Mouse (Mus musculus): Measurements from ENCODE around the gene Pxn. TPM values are rescaled to one million over a fixed set of nuclear protein-coding genes. Genes with fewer than 3 reads are reported as not detected.

The Pxn gene
- polyA plus RNA-seq, 1 experiment from 2014 or later: 7.3 TPM

GRCm38 (mm10) chr5:115529742-115530446 is 23.4 kb downstream of the Pxn start:
- H3K4me1 ChIP-seq (ENCODE audit: control insufficient read depth, insufficient read depth, low read length): peaks cover 4% of the 10 kb centered on the region
- ATAC-seq (ENCODE audit: low FRiP score) (no peak), DNase-seq (ENCODE audit: low spot score, missing footprints) (no peak)
- H3K4me3 ChIP-seq (ENCODE audit: low read depth, low read length): no peak overlapping the region
- H3K4me2 ChIP-seq: no peak overlapping the region
- H3K27ac ChIP-seq (ENCODE audit: low read depth, low read length): no peak overlapping the region; the same call in 1 of the 2 replicates
- H3K9me3 ChIP-seq (ENCODE audit: control insufficient read depth, low read length): no peaks in the 10 kb centered on the region
- WGBS: 71% methylated on average over 7 of the region's 7 CpGs
- no peaks in the 10 kb centered on the region for H3K36me3 ChIP-seq (ENCODE audit: control insufficient read depth, insufficient read depth, low read length)
- H3K27me3 ChIP-seq (ENCODE audit: control insufficient read depth, insufficient read depth, low read length): no peaks in the 10 kb centered on the region
- H3K9ac ChIP-seq (ENCODE audit: low read length): no peak overlapping the region

GRCm38 (mm10) chr5:115530447-115530809 is 24.0 kb downstream of the Pxn start:
- Histone ChIP-seq H3K27me3 (ENCODE audit: control insufficient read depth, insufficient read depth, low read length) (no peaks in the 10 kb centered on the region), H3K4me1 (ENCODE audit: control insufficient read depth, insufficient read depth, low read length) (peaks cover 4% of the 10 kb centered on the region), H3K4me3 (ENCODE audit: low read depth, low read length) (no peak overlapping the region), H3K36me3 (ENCODE audit: control insufficient read depth, insufficient read depth, low read length) (no peaks in the 10 kb centered on the region), H3K27ac (ENCODE audit: low read depth, low read length) (no peak overlapping the region), H3K4me2 (no peak overlapping the region), H3K9me3 (ENCODE audit: control insufficient read depth, low read length) (no peaks in the 10 kb centered on the region), H3K9ac (ENCODE audit: low read length) (no peak overlapping the region)
- WGBS: 79% methylated on average over 8 of the region's 8 CpGs
- DNase-seq (ENCODE audit: low spot score, missing footprints) (no peak), ATAC-seq (ENCODE audit: low FRiP score) (no peak)

DNA sequence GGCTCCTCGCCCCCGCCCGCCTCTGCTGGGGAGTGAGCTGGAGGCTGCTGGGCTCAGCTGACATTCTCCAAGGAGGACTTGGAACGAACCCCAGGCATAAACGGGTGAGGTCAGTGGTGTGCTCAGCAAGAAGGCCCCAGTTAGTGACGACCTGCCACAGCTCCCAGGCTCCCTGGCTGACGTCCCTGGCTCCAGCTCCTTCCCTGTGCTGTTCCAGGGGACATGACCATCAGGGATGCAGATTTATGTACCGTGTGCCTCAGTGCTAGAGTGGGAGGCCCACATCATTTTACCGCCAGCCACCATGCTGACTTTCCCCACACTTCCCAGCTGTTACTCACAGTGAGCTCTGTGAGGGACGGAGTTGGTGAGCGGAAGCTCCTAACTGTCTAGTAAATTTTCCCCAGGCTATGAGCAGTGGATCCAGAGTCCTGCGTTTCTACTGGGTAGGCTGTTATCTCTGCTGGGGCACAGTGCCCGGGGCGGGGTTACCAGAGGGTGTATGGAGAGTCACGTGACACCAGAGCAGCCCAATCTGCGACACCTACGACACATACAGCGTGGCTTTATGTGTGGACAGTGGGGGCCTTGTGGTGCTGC is 25.3 kb downstream of the Pxn start:
- Histone ChIP-seq H3K4me2 (no peak overlapping the region), H3K4me1 (ENCODE audit: control insufficient read depth, insufficient read depth, low read length) (peaks cover 4% of the 10 kb centered on the region)
- WGBS: 70% methylated on average over 18 of the region's 18 CpGs

DNA sequence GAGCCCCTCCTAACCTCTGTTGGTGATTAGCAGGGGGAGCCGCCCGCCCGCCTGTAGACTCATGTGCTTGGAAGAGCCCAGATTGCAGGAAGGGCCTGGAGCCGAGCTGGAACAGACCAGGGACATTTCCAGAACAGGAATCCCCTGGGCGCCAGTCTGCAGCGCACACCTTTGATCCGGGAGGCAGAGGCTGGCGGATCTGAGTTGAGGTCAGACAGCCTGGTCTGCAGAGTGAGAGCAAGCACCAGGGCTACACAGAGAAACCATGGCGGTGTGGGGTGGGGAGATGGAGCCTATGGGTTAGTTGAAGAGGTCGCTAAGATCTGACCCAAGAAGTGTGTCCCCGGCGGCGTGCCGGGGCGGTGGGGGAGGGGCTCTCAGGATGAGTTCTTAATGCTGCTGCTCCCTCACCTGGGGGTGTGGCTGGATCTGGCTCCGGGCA is 27.8 kb downstream of the Pxn start:
- Histone ChIP-seq H3K27ac (ENCODE audit: low read depth, low read length) (no peak overlapping the region), H3K4me2 (no peak overlapping the region), H3K27me3 (ENCODE audit: control insufficient read depth, insufficient read depth, low read length) (no peaks in the 10 kb centered on the region), H3K9me3 (ENCODE audit: control insufficient read depth, low read length) (no peaks in the 10 kb centered on the region), H3K4me1 (ENCODE audit: control insufficient read depth, insufficient read depth, low read length) (peaks cover 7% of the 10 kb centered on the region), H3K4me3 (ENCODE audit: low read depth, low read length) (no peak overlapping the region), H3K36me3 (ENCODE audit: control insufficient read depth, insufficient read depth, low read length) (no peaks in the 10 kb centered on the region), H3K9ac (ENCODE audit: low read length) (no peak overlapping the region)
- ATAC-seq (ENCODE audit: low FRiP score) (no peak), DNase-seq (ENCODE audit: low spot score, missing footprints) (no peak)
- 21% methylated on average over 16 of the region's 16 CpGs for WGBS

More for the DNA sequence above, 25.3 kb downstream of the Pxn start:
- no peaks in the 10 kb centered on the region for H3K36me3 ChIP-seq (ENCODE audit: control insufficient read depth, insufficient read depth, low read length)
- no peak overlapping the region for H3K27ac ChIP-seq (ENCODE audit: low read depth, low read length)
- H3K9ac ChIP-seq (ENCODE audit: low read length): no peak overlapping the region
- no peaks in the 10 kb centered on the region for H3K27me3 ChIP-seq (ENCODE audit: control insufficient read depth, insufficient read depth, low read length)
- no peak overlapping the region for H3K4me3 ChIP-seq (ENCODE audit: low read depth, low read length)
- H3K9me3 ChIP-seq (ENCODE audit: control insufficient read depth, low read length): no peaks in the 10 kb centered on the region
- ATAC-seq (ENCODE audit: low FRiP score): no peak
- no peak for DNase-seq (ENCODE audit: low spot score, missing footprints)

DNA sequence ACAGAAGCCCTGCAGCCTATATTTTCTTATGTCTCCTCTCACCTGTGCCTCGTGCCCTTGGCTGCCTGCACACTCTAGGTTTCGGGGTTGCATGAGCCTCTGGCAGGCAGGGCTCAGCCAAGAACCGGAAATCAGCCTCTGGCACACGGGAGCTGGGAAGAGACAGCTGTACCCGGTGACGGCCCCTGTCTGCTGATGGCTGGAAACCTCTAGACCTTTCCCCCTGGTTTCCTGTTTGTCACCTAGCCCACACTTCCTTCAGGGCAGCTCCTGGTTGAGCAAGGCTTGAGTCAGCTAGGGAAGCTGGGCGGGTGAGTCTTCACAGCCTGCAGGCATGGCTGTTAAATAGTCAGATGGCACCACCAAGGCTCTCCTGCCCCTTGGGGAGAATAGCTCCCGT is 28.4 kb downstream of the Pxn start:
- Histone ChIP-seq H3K27me3 (ENCODE audit: control insufficient read depth, insufficient read depth, low read length) (no peaks in the 10 kb centered on the region), H3K4me2 (no peak overlapping the region), H3K4me3 (ENCODE audit: low read depth, low read length) (no peak overlapping the region), H3K27ac (ENCODE audit: low read depth, low read length) (no peak overlapping the region), H3K4me1 (ENCODE audit: control insufficient read depth, insufficient read depth, low read length) (peaks cover 7% of the 10 kb centered on the region), H3K9me3 (ENCODE audit: control insufficient read depth, low read length) (no peaks in the 10 kb centered on the region), H3K36me3 (ENCODE audit: control insufficient read depth, insufficient read depth, low read length) (no peaks in the 10 kb centered on the region), H3K9ac (ENCODE audit: low read length) (no peak overlapping the region)
- 63% methylated on average over 8 of the region's 8 CpGs for WGBS
- ATAC-seq (ENCODE audit: low FRiP score) (no peak), DNase-seq (ENCODE audit: low spot score, missing footprints) (no peak)

DNA sequence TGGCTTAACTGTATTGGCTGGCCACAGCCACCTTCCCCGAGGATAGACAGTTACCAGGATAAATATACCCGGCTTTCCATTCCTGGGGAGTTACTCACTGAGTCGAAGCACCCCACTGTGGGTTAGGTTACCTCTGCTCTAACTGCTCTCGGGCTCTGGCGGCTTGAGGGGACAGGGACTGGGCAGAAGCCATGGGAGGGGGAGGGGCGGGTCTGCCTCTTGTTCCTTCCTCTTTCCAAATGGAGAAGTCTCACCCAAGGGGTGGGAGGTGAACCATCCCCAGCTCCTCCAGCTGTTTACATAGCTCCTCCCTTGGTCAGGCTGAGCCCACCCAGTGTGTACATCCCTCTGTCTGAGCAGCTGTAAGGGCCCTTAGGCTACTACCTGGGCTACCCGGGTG is 29.2 kb downstream of the Pxn start:
- no peak for DNase-seq (ENCODE audit: low spot score, missing footprints)
- no peak overlapping the region for H3K27ac ChIP-seq (ENCODE audit: low read depth, low read length)
- no peaks in the 10 kb centered on the region for H3K27me3 ChIP-seq (ENCODE audit: control insufficient read depth, insufficient read depth, low read length)
- no peaks in the 10 kb centered on the region for H3K9me3 ChIP-seq (ENCODE audit: control insufficient read depth, low read length)
- H3K36me3 ChIP-seq (ENCODE audit: control insufficient read depth, insufficient read depth, low read length): no peaks in the 10 kb centered on the region
- ATAC-seq (ENCODE audit: low FRiP score): no peak
- H3K4me3 ChIP-seq (ENCODE audit: low read depth, low read length): no peak overlapping the region
- 33% methylated on average over 7 of the region's 7 CpGs for WGBS
- peaks cover 7% of the 10 kb centered on the region for H3K4me1 ChIP-seq (ENCODE audit: control insufficient read depth, insufficient read depth, low read length)
- H3K9ac ChIP-seq (ENCODE audit: low read length): no peak overlapping the region
- H3K4me2 ChIP-seq: no peak overlapping the region

- Histone ChIP-seq H3K4me2 (no peak overlapping the region), H3K9ac (ENCODE audit: low read length) (no peak overlapping the region), H3K4me3 (ENCODE audit: low read depth, low read length) (no peak overlapping the region), H3K9me3 (ENCODE audit: control insufficient read depth, low read length) (no peaks in the 10 kb centered on the region), H3K27ac (ENCODE audit: low read depth, low read length) (no peak overlapping the region), H3K36me3 (ENCODE audit: control insufficient read depth, insufficient read depth, low read length) (no peaks in the 10 kb centered on the region), H3K27me3 (ENCODE audit: control insufficient read depth, insufficient read depth, low read length) (no peaks in the 10 kb centered on the region), H3K4me1 (ENCODE audit: control insufficient read depth, insufficient read depth, low read length) (peaks cover 7% of the 10 kb centered on the region)
- DNase-seq (ENCODE audit: low spot score, missing footprints): no peak
- peak; percentile 19; the same call in 1 of the 2 replicates for ATAC-seq (ENCODE audit: low FRiP score)
- WGBS: 75% methylated on average over 13 of the region's 13 CpGs
Observed at GRCm38 (mm10) chr5:115538017-115538692, 31.7 kb downstream of the Pxn start.

- Histone ChIP-seq H3K4me2 (no peak overlapping the region), H3K4me1 (ENCODE audit: control insufficient read depth, insufficient read depth, low read length) (peaks cover 7% of the 10 kb centered on the region), H3K9me3 (ENCODE audit: control insufficient read depth, low read length) (no peaks in the 10 kb centered on the region), H3K27me3 (ENCODE audit: control insufficient read depth, insufficient read depth, low read length) (no peaks in the 10 kb centered on the region), H3K27ac (ENCODE audit: low read depth, low read length) (no peak overlapping the region), H3K4me3 (ENCODE audit: low read depth, low read length) (no peak overlapping the region), H3K9ac (ENCODE audit: low read length) (no peak overlapping the region), H3K36me3 (ENCODE audit: control insufficient read depth, insufficient read depth, low read length) (no peaks in the 10 kb centered on the region)
- ATAC-seq (ENCODE audit: low FRiP score): peak; percentile 85
- DNase-seq (ENCODE audit: low spot score, missing footprints): peak; percentile 99
- 1% methylated on average over 12 of the region's 12 CpGs for whole genome bisulfite sequencing
Observed at GRCm38 (mm10) chr5:115538693-115539043, 32.2 kb downstream of the Pxn start.
